Comparison of ENCODE assay signal across 9 mouse cellular contexts in genomic region chr10:43310781-43311392, GRCm38 (mm10).
A peak's percentile ranks its signal among the peaks of the same experiment; 100 is the strongest.
DNase-seq lines count a peak whose midpoint lies in the region; ATAC-seq and TF ChIP-seq lines count a peak whose summit lies in the region.
"Had no signal": no experiment of that assay in that cellular context is flagged by ENCODE, and none has a peak within 500 bp of the region (broad histone marks: within the 10 kb centered on the region; RNA-seq: fewer than 3 reads in every experiment).

No protein-coding gene starts in this region.

- DNase-seq in kidney, adult 18-20 months: peak; percentile 64
- peak; percentile 45 for DNase-seq in adrenal gland, postnatal 10 days
- no peak for DNase-seq in forebrain, postnatal 0 days
- peak; percentile 64 for DNase-seq in large intestine, adult 2 months (ENCODE audit: low read depth, low spot score)
- no peak for DNase-seq in layer of hippocampus, adult 8-10 months (ENCODE audit: low spot score in 2 of 2)
- no peak for DNase-seq in embryo, embryonic 10.5 days (ENCODE audit: low spot score)
- no peak for DNase-seq in urinary bladder, postnatal 25 days (ENCODE audit: low spot score)

- TF ChIP-seq CTCF in forebrain, postnatal 0 days (IDR thresholded peaks at IDR 0.05; ENCODE audit: low read depth): no peak

- H3K4me1 ChIP-seq in kidney, embryonic 15.5 days: peaks cover 7% of the 10 kb centered on the region; the same call in 1 of the 2 replicates
- peaks cover 12% of the 10 kb centered on the region; the same call in 1 of the 2 replicates for H3K4me1 ChIP-seq in forebrain, postnatal 0 days (ENCODE audit: insufficient read depth)
- H3K4me1 ChIP-seq: embryonic facial prominence, embryonic 13.5 days had no signal

- no peak overlapping the region for H3K4me3 ChIP-seq in kidney, embryonic 15.5 days (replicated peaks)
- H3K4me3 ChIP-seq in forebrain, postnatal 0 days (ENCODE audit: low read depth, low read length): no peak overlapping the region
- H3K4me3 ChIP-seq: embryonic facial prominence, embryonic 13.5 days had no signal

- H3K9ac ChIP-seq in kidney, embryonic 15.5 days: no peak overlapping the region
- no peak overlapping the region for H3K9ac ChIP-seq in forebrain, postnatal 0 days
- H3K9ac ChIP-seq: embryonic facial prominence, embryonic 13.5 days had no signal

- no peak overlapping the region for H3K4me2 ChIP-seq in kidney, embryonic 15.5 days
- H3K4me2 ChIP-seq in forebrain, postnatal 0 days (ENCODE audit: low read depth): no peak overlapping the region
- H3K4me2 ChIP-seq: embryonic facial prominence, embryonic 13.5 days had no signal

- no peak for ATAC-seq in kidney, embryonic 15.5 days (replicated peaks; ENCODE audit: low FRiP score)
- peak; percentile 48; the same call in 1 of the 2 replicates for ATAC-seq in forebrain, postnatal 0 days

- H3K27me3 ChIP-seq in kidney, embryonic 15.5 days: no peaks in the 10 kb centered on the region
- no peaks in the 10 kb centered on the region for H3K27me3 ChIP-seq in forebrain, postnatal 0 days (ENCODE audit: insufficient read depth, low read length)
- H3K27me3 ChIP-seq: embryonic facial prominence, embryonic 13.5 days had no signal

- no peak overlapping the region for H3K27ac ChIP-seq in kidney, embryonic 15.5 days
- H3K27ac ChIP-seq in forebrain, postnatal 0 days (ENCODE audit: low read depth, low read length): no peak overlapping the region
- H3K27ac ChIP-seq: embryonic facial prominence, embryonic 13.5 days had no signal

- no peaks in the 10 kb centered on the region for H3K9me3 ChIP-seq in kidney, embryonic 15.5 days (replicated peaks)
- H3K9me3 ChIP-seq in forebrain, postnatal 0 days (ENCODE audit: low read length): no peaks in the 10 kb centered on the region
- H3K9me3 ChIP-seq: embryonic facial prominence, embryonic 13.5 days had no signal

- WGBS in kidney, embryonic 15.5 days: 64% methylated on average over 10 of the region's 10 CpGs
- WGBS in forebrain, postnatal 0 days: 28% methylated on average over 10 of the region's 10 CpGs
- WGBS in large intestine, adult 2 months: 28% methylated on average over 10 of the region's 10 CpGs

- no peaks in the 10 kb centered on the region for H3K36me3 ChIP-seq in kidney, embryonic 15.5 days
- H3K36me3 ChIP-seq in forebrain, postnatal 0 days (ENCODE audit: insufficient read depth): no peaks in the 10 kb centered on the region

Comparison
In these comparisons a context has a peak if more than half of its experiments do, and no peak if none do; other contexts are left out.
1. DNase-seq: peak in kidney, adult 18-20 months (single experiment), adrenal gland, postnatal 10 days (single experiment) and large intestine, adult 2 months (single experiment); none in forebrain, postnatal 0 days (single experiment), layer of hippocampus, adult 8-10 months (0 of 2), embryo, embryonic 10.5 days (single experiment) and urinary bladder, postnatal 25 days (single experiment).